Mouse (Mus musculus): Measurements from ENCODE around the gene Msx2. TPM values are rescaled to one million over a fixed set of nuclear protein-coding genes. Genes with fewer than 3 reads are reported as not detected.

Gene Msx2
- polyA plus RNA-seq, 1 experiment from 2014 or later: 0.44 TPM

GRCm38 (mm10) chr13:53441307-53442028 is 31.4 kb downstream of the Msx2 start:
- Histone ChIP-seq H3K27ac (ENCODE audit: low read depth, low read length) (no peak overlapping the region), H3K4me3 (ENCODE audit: low read depth, low read length) (no peak overlapping the region), H3K9me3 (ENCODE audit: control insufficient read depth, low read length) (no peaks in the 10 kb centered on the region), H3K4me1 (ENCODE audit: control insufficient read depth, insufficient read depth, low read length) (peaks cover 3% of the 10 kb centered on the region; the same call in 1 of the 2 replicates), H3K4me2 (ENCODE audit: low read depth, low read length) (no peak overlapping the region), H3K36me3 (ENCODE audit: control insufficient read depth, insufficient read depth, low read length) (no peaks in the 10 kb centered on the region), H3K27me3 (ENCODE audit: control insufficient read depth, insufficient read depth, low read length) (no peaks in the 10 kb centered on the region), H3K9ac (replicated peaks; ENCODE audit: low read depth, low read length) (no peak overlapping the region)
- ATAC-seq (ENCODE audit: low read depth): no peak
- 74% methylated on average over 5 of the region's 5 CpGs for WGBS

- H3K27me3 ChIP-seq (ENCODE audit: control insufficient read depth, insufficient read depth, low read length): no peaks in the 10 kb centered on the region
- WGBS: 89% methylated on average over 3 of the region's 3 CpGs
- no peaks in the 10 kb centered on the region for H3K36me3 ChIP-seq (ENCODE audit: control insufficient read depth, insufficient read depth, low read length)
- no peak overlapping the region for H3K4me3 ChIP-seq (ENCODE audit: low read depth, low read length)
- H3K9me3 ChIP-seq (ENCODE audit: control insufficient read depth, low read length): no peaks in the 10 kb centered on the region
- no peak overlapping the region for H3K9ac ChIP-seq (replicated peaks; ENCODE audit: low read depth, low read length)
- no peak for ATAC-seq (ENCODE audit: low read depth)
- H3K4me1 ChIP-seq (ENCODE audit: control insufficient read depth, insufficient read depth, low read length): peaks cover 3% of the 10 kb centered on the region; the same call in 1 of the 2 replicates
- no peak overlapping the region for H3K27ac ChIP-seq (ENCODE audit: low read depth, low read length)
- H3K4me2 ChIP-seq (ENCODE audit: low read depth, low read length): no peak overlapping the region
These were observed 32.9 kb downstream of the Msx2 start for GRCm38 (mm10) chr13:53439957-53440356.

DNA sequence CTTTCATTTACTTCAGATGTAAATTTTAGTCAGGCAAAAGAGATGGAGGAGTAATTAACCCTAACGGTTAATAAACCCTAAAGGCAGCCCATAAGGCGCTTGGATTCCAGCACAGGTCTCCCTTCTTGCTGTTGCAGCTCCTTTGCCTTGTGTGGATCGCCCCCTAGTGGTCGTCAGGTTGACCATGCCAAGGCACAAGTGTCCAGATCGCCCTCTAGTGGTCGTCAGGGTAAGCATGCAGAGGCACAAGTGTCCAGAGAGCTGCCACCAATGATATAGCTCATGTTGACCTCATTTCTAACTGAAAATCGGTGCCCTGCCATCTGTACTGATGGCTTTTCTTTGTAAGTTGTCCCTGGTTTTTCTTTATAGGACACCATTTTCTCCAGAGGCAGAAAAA is 46.4 kb downstream of the Msx2 start:
- Histone ChIP-seq H3K27ac (ENCODE audit: low read depth, low read length) (no peak overlapping the region), H3K9ac (replicated peaks; ENCODE audit: low read depth, low read length) (no peak overlapping the region), H3K4me2 (ENCODE audit: low read depth, low read length) (no peak overlapping the region), H3K9me3 (ENCODE audit: control insufficient read depth, low read length) (no peaks in the 10 kb centered on the region), H3K27me3 (ENCODE audit: control insufficient read depth, insufficient read depth, low read length) (no peaks in the 10 kb centered on the region), H3K36me3 (ENCODE audit: control insufficient read depth, insufficient read depth, low read length) (no peaks in the 10 kb centered on the region), H3K4me3 (ENCODE audit: low read depth, low read length) (no peak overlapping the region), H3K4me1 (ENCODE audit: control insufficient read depth, insufficient read depth, low read length) (no peaks in the 10 kb centered on the region)
- no peak for ATAC-seq (ENCODE audit: low read depth)
- WGBS: 26% methylated on average over 7 of the region's 7 CpGs

- Histone ChIP-seq H3K4me1 (ENCODE audit: control insufficient read depth, insufficient read depth, low read length) (no peaks in the 10 kb centered on the region), H3K4me2 (ENCODE audit: low read depth, low read length) (no peak overlapping the region), H3K36me3 (ENCODE audit: control insufficient read depth, insufficient read depth, low read length) (no peaks in the 10 kb centered on the region), H3K9me3 (ENCODE audit: control insufficient read depth, low read length) (no peaks in the 10 kb centered on the region), H3K27me3 (ENCODE audit: control insufficient read depth, insufficient read depth, low read length) (no peaks in the 10 kb centered on the region), H3K4me3 (ENCODE audit: low read depth, low read length) (no peak overlapping the region), H3K9ac (replicated peaks; ENCODE audit: low read depth, low read length) (no peak overlapping the region), H3K27ac (ENCODE audit: low read depth, low read length) (no peak overlapping the region)
- no peak for ATAC-seq (ENCODE audit: low read depth)
- 81% methylated on average over 4 of the region's 4 CpGs for WGBS
These were observed 51.7 kb downstream of the Msx2 start for GRCm38 (mm10) chr13:53421189-53421588.

DNA sequence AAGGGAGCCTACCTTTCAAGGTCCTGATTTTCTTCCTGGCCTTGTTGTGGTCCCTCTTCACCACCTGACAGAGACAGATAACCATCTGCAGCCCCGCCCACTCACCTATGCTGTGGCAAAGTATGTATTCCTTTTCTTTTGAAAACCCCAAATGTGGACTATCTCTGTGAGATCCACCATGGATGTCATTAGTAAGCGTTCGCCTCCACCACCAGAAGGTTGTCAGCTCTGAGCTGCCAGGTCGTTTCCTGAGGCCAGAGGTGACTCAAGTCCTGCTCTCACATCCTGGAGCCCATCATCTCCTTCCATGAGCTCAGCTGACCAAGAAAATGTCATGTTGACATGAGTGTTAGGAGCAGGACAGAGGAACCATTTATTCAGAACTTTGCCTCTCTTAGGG is 52.1 kb downstream of the Msx2 start:
- Histone ChIP-seq H3K27ac (ENCODE audit: low read depth, low read length) (no peak overlapping the region), H3K4me3 (ENCODE audit: low read depth, low read length) (no peak overlapping the region), H3K27me3 (ENCODE audit: control insufficient read depth, insufficient read depth, low read length) (no peaks in the 10 kb centered on the region), H3K4me1 (ENCODE audit: control insufficient read depth, insufficient read depth, low read length) (no peaks in the 10 kb centered on the region), H3K36me3 (ENCODE audit: control insufficient read depth, insufficient read depth, low read length) (no peaks in the 10 kb centered on the region), H3K4me2 (ENCODE audit: low read depth, low read length) (no peak overlapping the region), H3K9me3 (ENCODE audit: control insufficient read depth, low read length) (no peaks in the 10 kb centered on the region), H3K9ac (replicated peaks; ENCODE audit: low read depth, low read length) (no peak overlapping the region)
- WGBS: 88% methylated on average over 4 of the region's 4 CpGs
- ATAC-seq (ENCODE audit: low read depth): no peak

GRCm38 (mm10) chr13:53419681-53420080 is 53.2 kb downstream of the Msx2 start:
- Histone ChIP-seq H3K27me3 (ENCODE audit: control insufficient read depth, insufficient read depth, low read length) (no peaks in the 10 kb centered on the region), H3K36me3 (ENCODE audit: control insufficient read depth, insufficient read depth, low read length) (no peaks in the 10 kb centered on the region), H3K4me3 (ENCODE audit: low read depth, low read length) (no peak overlapping the region), H3K4me2 (ENCODE audit: low read depth, low read length) (no peak overlapping the region), H3K9ac (replicated peaks; ENCODE audit: low read depth, low read length) (no peak overlapping the region), H3K27ac (ENCODE audit: low read depth, low read length) (no peak overlapping the region), H3K9me3 (ENCODE audit: control insufficient read depth, low read length) (no peaks in the 10 kb centered on the region), H3K4me1 (ENCODE audit: control insufficient read depth, insufficient read depth, low read length) (no peaks in the 10 kb centered on the region)
- ATAC-seq (ENCODE audit: low read depth): no peak
- WGBS: 82% methylated on average over 8 of the region's 8 CpGs

GRCm38 (mm10) chr13:53417701-53418100 is 55.2 kb downstream of the Msx2 start:
- Histone ChIP-seq H3K4me3 (ENCODE audit: low read depth, low read length) (no peak overlapping the region), H3K4me1 (ENCODE audit: control insufficient read depth, insufficient read depth, low read length) (no peaks in the 10 kb centered on the region), H3K36me3 (ENCODE audit: control insufficient read depth, insufficient read depth, low read length) (no peaks in the 10 kb centered on the region), H3K9me3 (ENCODE audit: control insufficient read depth, low read length) (no peaks in the 10 kb centered on the region), H3K4me2 (ENCODE audit: low read depth, low read length) (no peak overlapping the region), H3K9ac (replicated peaks; ENCODE audit: low read depth, low read length) (no peak overlapping the region), H3K27me3 (ENCODE audit: control insufficient read depth, insufficient read depth, low read length) (no peaks in the 10 kb centered on the region), H3K27ac (ENCODE audit: low read depth, low read length) (no peak overlapping the region)
- no peak for ATAC-seq (ENCODE audit: low read depth)
- WGBS: 96% methylated on average over 6 of the region's 6 CpGs

Other genes with a start within 250 kb of the Msx2 start
- 1.1 and 2.2 TPM in 2 replicates for gene Ror2, start 186.9 kb downstream of the Msx2 start, polyA plus RNA-seq (2014; fragmentation: Nextera tagmentation; extraction: Ambion mirVana)
- 30.8 and 34.2 TPM in 2 replicates for gene Sptlc1, start 95.7 kb downstream of the Msx2 start, polyA plus RNA-seq (2014; fragmentation: Nextera tagmentation; extraction: Ambion mirVana)